Mouse (Mus musculus) limb, embryonic 12.5 days (tissue): ENCODE data around the gene Dnajc4. TPM values are rescaled to one million over a fixed set of nuclear protein-coding genes. Genes with fewer than 3 reads are reported as not detected.

Source experiments
- ATAC-seq: fragments of 200-750 bp; cut with Nextera tagmentation; 2 replicates; pipeline ENCODE4 v1.8.0; 2017; ENCODE audit warnings: low read depth, moderate TSS enrichment; ENCODE audit not compliant: insufficient number of reproducible peaks, insufficient read depth, low FRiP score, low TSS enrichment
- H3K27ac ChIP-seq: fragments of 300-500 bp; sonication (generic); 2 replicates; pipeline ENCODE4 v1.5.1; 2016; ENCODE audit warnings: mild to moderate bottlenecking, moderate library complexity
- H3K27me3 ChIP-seq: fragments of 300-500 bp; sonication (generic); 2 replicates; pipeline ENCODE4 v1.6.1; 2016; ENCODE audit warnings: mild to moderate bottlenecking, moderate library complexity
- H3K36me3 ChIP-seq: fragments of 300-500 bp; sonication (generic); 2 replicates; pipeline ENCODE4 v1.6.1; 2016; ENCODE audit warnings: mild to moderate bottlenecking, moderate library complexity
- H3K4me1 ChIP-seq: fragments of 300-500 bp; sonication (generic); replicated peaks from 2 replicates; pipeline ENCODE4 v1.6.1; 2016
- H3K4me2 ChIP-seq: fragments of 300-500 bp; sonication (generic); 2 replicates; pipeline ENCODE4 v1.6.1; 2016; ENCODE audit warnings: mild to moderate bottlenecking, moderate library complexity
- H3K4me3 ChIP-seq: fragments of 300-500 bp; sonication (generic); replicated peaks from 2 replicates; pipeline ENCODE4 v1.5.1; 2016; ENCODE audit warnings: mild to moderate bottlenecking
- H3K9ac ChIP-seq: fragments of 300-500 bp; sonication (generic); replicated peaks from 2 replicates; pipeline ENCODE4 v1.6.1; 2016; ENCODE audit warnings: mild to moderate bottlenecking, moderate library complexity
- H3K9me3 ChIP-seq: fragments of 300-500 bp; sonication (generic); 2 replicates; pipeline ENCODE4 v1.6.1; 2016; ENCODE audit warnings: mild to moderate bottlenecking, moderate library complexity
- WGBS: fragments of 180-500 bp; shearing (Covaris S2); methylation state at CpG from one replicate; pipeline ENCODE4 v1.1.7; 2016; 5-methylcytosine and 5-hydroxymethylcytosine counted together
- polyA plus RNA-seq: library from polyadenylated mRNA; unstranded; fragments of >200 nt; fragmentation: Nextera tagmentation; extraction: Ambion mirVana; gene quantifications from 2 replicates; pipeline ENCODE4 v1.2.1, GENCODE M21; 2016

Dnajc4 gene
- 21.2 and 22.8 TPM in 2 replicates for polyA plus RNA-seq

- Histone ChIP-seq H3K4me2 (peak within 1 kb of the TSS; percentile 92), H3K9ac (peak within 1 kb of the TSS; percentile 68), H3K27me3 (no peaks in the 10 kb centered on the region), H3K36me3 (peaks cover 5% of the 10 kb centered on the region; the same call in 1 of the 2 replicates), H3K27ac (peak within 1 kb of the TSS; percentile 75), H3K4me1 (peaks cover 52% of the 10 kb centered on the region), H3K9me3 (no peaks in the 10 kb centered on the region), H3K4me3 (peak within 1 kb of the TSS; percentile 53)
- WGBS: 2% methylated on average over 37 of the region's 37 CpGs
- peak; percentile 91 for ATAC-seq
Measured at GRCm38 (mm10) chr19:6992011-6992858, at the start of gene Dnajc4. Gene Dnajc4 (minus strand): TSS chr19:6992572.

DNA sequence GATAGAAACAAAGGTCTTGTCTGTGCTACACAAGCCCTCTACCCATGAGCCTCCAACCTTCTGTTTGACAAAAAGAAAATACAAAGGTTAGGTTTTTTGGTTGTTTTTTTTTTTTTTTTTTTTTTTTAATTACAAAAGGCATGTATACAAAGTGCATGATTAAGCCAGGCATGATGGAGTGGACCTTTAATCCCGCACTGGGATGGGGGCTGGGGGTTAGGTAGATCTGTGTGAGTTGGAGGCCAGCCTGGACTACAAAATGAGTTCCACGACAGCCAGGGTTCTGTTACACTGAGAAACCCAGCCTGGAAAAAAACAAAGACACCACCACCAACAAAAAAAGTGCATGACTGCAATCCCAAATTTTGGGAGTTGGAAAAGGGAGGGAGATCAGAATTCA is 48.8 kb upstream of the Dnajc4 start:
- no peak for ATAC-seq
- Histone ChIP-seq H3K4me3 (no peak overlapping the region), H3K36me3 (peaks cover 18% of the 10 kb centered on the region), H3K27ac (peak overlapping the region; percentile 96), H3K4me1 (peaks cover 17% of the 10 kb centered on the region), H3K27me3 (no peaks in the 10 kb centered on the region), H3K9ac (no peak overlapping the region), H3K9me3 (no peaks in the 10 kb centered on the region), H3K4me2 (peak overlapping the region; percentile 81)
- WGBS: 88% methylated on average over 2 of the region's 2 CpGs

DNA sequence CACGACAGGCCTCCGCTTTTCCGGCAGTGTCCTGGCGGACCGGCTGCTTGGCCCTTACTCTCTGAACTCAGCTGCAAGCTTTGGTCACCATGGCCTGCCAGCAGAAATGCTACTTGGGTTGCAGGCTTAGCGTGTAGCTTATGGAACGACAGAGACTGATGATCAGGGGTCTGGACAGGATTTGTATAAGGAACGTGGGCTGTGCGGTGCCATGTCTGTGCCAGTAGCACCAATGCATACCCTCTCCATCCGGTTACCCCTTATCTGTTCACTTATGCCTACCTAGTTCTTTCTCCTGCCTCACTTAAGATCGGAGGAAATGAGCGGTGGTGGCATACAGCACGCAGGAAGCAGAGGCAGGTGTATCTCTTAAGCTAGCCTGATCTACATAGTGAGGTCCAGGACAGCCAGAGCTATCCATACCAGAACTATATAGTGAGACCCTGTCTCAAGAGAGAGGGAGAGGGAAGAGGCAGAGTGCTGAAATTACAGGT is 48.3 kb upstream of the Dnajc4 start:
- Histone ChIP-seq H3K4me1 (peaks cover 17% of the 10 kb centered on the region), H3K27ac (peak overlapping the region; percentile 96), H3K9ac (peak overlapping the region; percentile 71), H3K27me3 (no peaks in the 10 kb centered on the region), H3K4me2 (peak overlapping the region; percentile 81), H3K4me3 (peak overlapping the region; percentile 89), H3K9me3 (no peaks in the 10 kb centered on the region), H3K36me3 (peaks cover 19% of the 10 kb centered on the region)
- ATAC-seq: 0 out of 2 replicates have a peak, but pooled peaks have one; percentile 0
- 29% methylated on average over 13 of the region's 13 CpGs for WGBS

GRCm38 (mm10) chr19:7039841-7040636 is 47.7 kb upstream of the Dnajc4 start, which contains the start of gene Stip1:
Gene Stip1 (minus strand): TSS chr19:7039967.
- H3K36me3 ChIP-seq: peaks cover 25% of the 10 kb centered on the region
- under 1% methylated on average over 49 of the region's 49 CpGs for WGBS
- H3K27ac ChIP-seq: peak within 1 kb of the TSS; percentile 96
- H3K4me1 ChIP-seq: peaks cover 17% of the 10 kb centered on the region
- ATAC-seq: peak; percentile 98
- H3K4me2 ChIP-seq: peak within 1 kb of the TSS; percentile 81
- H3K9ac ChIP-seq: peak within 1 kb of the TSS; percentile 93
- no peaks in the 10 kb centered on the region for H3K9me3 ChIP-seq
- no peaks in the 10 kb centered on the region for H3K27me3 ChIP-seq
- H3K4me3 ChIP-seq: peak within 1 kb of the TSS; percentile 89

DNA sequence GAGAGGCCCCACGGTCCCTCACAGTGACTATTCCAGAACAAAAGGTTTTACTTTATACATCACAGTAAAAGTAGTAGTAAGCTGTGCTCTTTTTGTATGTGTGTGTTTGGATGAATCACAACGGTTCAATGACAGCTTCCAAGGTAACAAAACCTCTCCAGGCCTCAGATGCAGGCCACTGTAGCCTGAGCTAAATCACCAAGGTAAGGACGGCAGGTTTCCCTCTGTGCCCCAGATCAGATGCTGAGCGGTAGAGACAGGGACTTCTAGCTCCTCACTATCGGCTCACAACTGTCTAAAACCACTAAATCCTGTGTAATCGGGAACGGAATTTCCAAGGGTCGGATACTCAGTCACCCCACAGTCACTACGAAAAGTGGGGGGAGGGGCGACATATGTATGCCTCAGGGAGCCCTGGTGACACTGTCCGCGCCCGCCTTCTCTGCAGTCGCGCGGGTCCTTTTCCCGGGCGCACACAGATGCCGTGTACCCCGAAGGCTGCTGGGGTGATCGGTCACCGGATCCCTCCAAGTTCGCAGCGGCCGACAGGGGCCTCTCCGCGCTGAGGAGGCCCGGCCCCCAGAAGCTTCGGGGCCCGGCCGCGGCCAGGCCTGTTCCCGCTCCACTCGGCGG is 46.8 kb upstream of the Dnajc4 start:
- peak overlapping the region; percentile 81 for H3K4me2 ChIP-seq
- H3K36me3 ChIP-seq: peaks cover 32% of the 10 kb centered on the region
- H3K27me3 ChIP-seq: no peaks in the 10 kb centered on the region
- peaks cover 17% of the 10 kb centered on the region for H3K4me1 ChIP-seq
- peak; percentile 2 for ATAC-seq
- H3K4me3 ChIP-seq: peak overlapping the region; percentile 89
- peak overlapping the region; percentile 93 for H3K27ac ChIP-seq
- H3K9me3 ChIP-seq: no peaks in the 10 kb centered on the region
- H3K9ac ChIP-seq: peak overlapping the region; percentile 93
- 1% methylated on average over 34 of the region's 35 CpGs for WGBS

DNA sequence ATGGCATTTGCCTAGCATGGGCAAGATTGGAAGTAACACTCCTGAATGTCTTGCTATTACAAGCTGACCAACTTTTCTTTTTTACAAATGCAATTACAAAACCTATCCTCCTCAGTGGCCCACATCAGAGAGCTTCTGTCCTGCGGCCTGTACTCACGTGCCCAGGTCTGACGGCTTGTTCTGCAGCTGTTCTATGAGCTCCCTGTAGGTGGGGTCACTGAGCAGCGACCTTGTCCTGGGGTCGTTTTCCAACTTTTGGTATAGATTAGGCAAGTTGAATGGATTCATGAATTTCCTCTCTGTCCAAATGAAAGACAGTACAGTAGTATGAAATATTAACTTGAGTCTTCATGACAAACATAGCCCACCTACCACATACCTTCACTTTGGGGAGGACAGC is 41.6 kb upstream of the Dnajc4 start:
- no peaks in the 10 kb centered on the region for H3K9me3 ChIP-seq
- H3K4me3 ChIP-seq: no peak overlapping the region
- H3K27ac ChIP-seq: no peak overlapping the region
- H3K36me3 ChIP-seq: peaks cover 82% of the 10 kb centered on the region
- H3K4me1 ChIP-seq: peaks cover 11% of the 10 kb centered on the region
- H3K9ac ChIP-seq: no peak overlapping the region
- WGBS: 90% methylated on average over 5 of the region's 5 CpGs
- no peaks in the 10 kb centered on the region for H3K27me3 ChIP-seq
- no peak overlapping the region for H3K4me2 ChIP-seq
- ATAC-seq: no peak

- no peaks in the 10 kb centered on the region for H3K27me3 ChIP-seq
- H3K9me3 ChIP-seq: no peaks in the 10 kb centered on the region
- no peak overlapping the region for H3K27ac ChIP-seq
- 93% methylated on average over 5 of the region's 5 CpGs for WGBS
- peaks cover 97% of the 10 kb centered on the region for H3K36me3 ChIP-seq
- H3K4me3 ChIP-seq: no peak overlapping the region
- ATAC-seq: no peak
- no peak overlapping the region for H3K9ac ChIP-seq
- H3K4me2 ChIP-seq: no peak overlapping the region
- no peaks in the 10 kb centered on the region for H3K4me1 ChIP-seq
Measured at GRCm38 (mm10) chr19:7029531-7029930, 37.2 kb upstream of the Dnajc4 start.

DNA sequence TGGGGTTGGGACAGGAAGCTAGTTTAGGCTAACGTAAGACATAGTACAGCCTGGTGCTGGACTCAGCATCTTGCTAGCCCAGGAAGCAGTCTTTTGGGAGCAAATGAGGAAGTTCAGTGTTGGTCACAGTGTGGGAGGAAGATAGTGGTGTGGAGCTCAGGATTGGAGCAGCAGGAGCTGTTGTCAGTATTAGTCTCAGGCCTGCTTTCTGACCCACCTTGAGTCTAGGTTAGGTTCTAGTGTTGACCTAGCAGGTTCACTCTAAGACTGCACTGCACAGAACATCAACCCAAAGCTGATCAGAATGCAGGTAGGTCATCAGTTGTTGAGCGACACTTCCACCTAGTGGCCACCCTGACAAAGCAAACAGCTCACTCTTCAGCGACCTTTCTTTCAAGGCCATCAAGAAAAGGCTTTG is 27.9 kb upstream of the Dnajc4 start:
- 63% methylated on average over 3 of the region's 3 CpGs for WGBS
- peak; percentile 39; the same call in 1 of the 2 replicates for ATAC-seq

GRCm38 (mm10) chr19:7019191-7019590 is 26.8 kb upstream of the Dnajc4 start, which contains the start of gene Fermt3:
Gene Fermt3 (minus strand): TSS chr19:7019469.
- Histone ChIP-seq H3K4me2 (no peak within 1 kb of the TSS), H3K36me3 (peaks cover 82% of the 10 kb centered on the region), H3K9ac (no peak within 1 kb of the TSS; the same call in 1 of the 2 replicates), H3K4me1 (no peaks in the 10 kb centered on the region), H3K4me3 (no peak within 1 kb of the TSS), H3K27me3 (no peaks in the 10 kb centered on the region), H3K9me3 (no peaks in the 10 kb centered on the region), H3K27ac (no peak within 1 kb of the TSS)
- no peak for ATAC-seq
- WGBS: 89% methylated on average over 5 of the region's 5 CpGs

More for the DNA sequence above, 27.9 kb upstream of the Dnajc4 start:
- Histone ChIP-seq H3K36me3 (peaks cover 87% of the 10 kb centered on the region), H3K4me2 (no peak overlapping the region), H3K9me3 (no peaks in the 10 kb centered on the region), H3K27me3 (no peaks in the 10 kb centered on the region), H3K9ac (no peak overlapping the region), H3K4me1 (no peaks in the 10 kb centered on the region), H3K27ac (no peak overlapping the region), H3K4me3 (no peak overlapping the region)

DNA sequence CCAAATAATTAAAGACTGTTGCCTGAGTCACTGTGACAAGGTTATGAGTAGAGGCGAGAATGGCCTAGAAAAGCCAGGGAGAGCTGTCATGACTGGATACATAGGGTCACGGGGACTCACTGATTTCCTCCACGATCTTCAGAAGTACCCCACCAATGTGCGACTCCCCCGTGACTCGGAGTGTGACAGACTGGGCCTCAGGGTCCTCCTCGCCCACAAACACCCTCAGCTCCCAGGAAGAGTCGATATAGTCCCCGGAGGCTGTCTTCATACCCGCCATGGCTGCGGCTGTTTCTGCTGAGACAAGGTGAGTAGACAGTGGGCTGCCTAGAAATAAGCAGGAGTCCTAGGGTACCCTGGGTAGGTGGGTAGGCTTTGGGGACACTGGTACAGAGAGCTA is 26.2 kb upstream of the Dnajc4 start:
- Histone ChIP-seq H3K27me3 (no peaks in the 10 kb centered on the region), H3K27ac (no peak overlapping the region), H3K4me1 (no peaks in the 10 kb centered on the region), H3K9ac (no peak overlapping the region), H3K36me3 (peaks cover 83% of the 10 kb centered on the region), H3K9me3 (no peaks in the 10 kb centered on the region), H3K4me2 (no peak overlapping the region), H3K4me3 (no peak overlapping the region)
- no peak for ATAC-seq
- WGBS: 88% methylated on average over 11 of the region's 11 CpGs
